Mouse (Mus musculus): Measurements from ENCODE around the gene Tnfrsf8.
"Not testable (repeated sequence)": the region's sequence is repeated elsewhere in the genome, so short reads cannot be mapped to it uniquely, and the experiment has no call there.

The Tnfrsf8 gene
- long read RNA-seq, experiment 1 = 0 reads
- long read RNA-seq, experiment 2 = 0 reads

GRCm38 (mm10) chr4:145314836-145315467 lies at the start of gene Tnfrsf8:
TSS of gene Tnfrsf8 (minus strand) at chr4:145315164.
- intact Hi-C loops (cut with DNase I) = no loop called here

GRCm38 (mm10) chr4:145361635-145362034 lies 46.7 kb upstream of the Tnfrsf8 start:
- intact Hi-C loops (cut with DNase I) = not testable (repeated sequence)

GRCm38 (mm10) chr4:145361065-145361464 lies 46.1 kb upstream of the Tnfrsf8 start:
- intact Hi-C loops (cut with DNase I) = no loop called here

- intact Hi-C loops (cut with DNase I) = no loop called here
These were observed 45.6 kb upstream of the Tnfrsf8 start for GRCm38 (mm10) chr4:145360567-145360966.

- intact Hi-C loops (cut with DNase I) = no loop called here
These were observed 41.3 kb upstream of the Tnfrsf8 start for GRCm38 (mm10) chr4:145356234-145356633.

- intact Hi-C loops (cut with DNase I) = no loop called here
These were observed 38.9 kb upstream of the Tnfrsf8 start for GRCm38 (mm10) chr4:145353855-145354254.

GRCm38 (mm10) chr4:145344948-145345347 lies 30.0 kb upstream of the Tnfrsf8 start:
- intact Hi-C loops (cut with DNase I) = no loop called here

- intact Hi-C loops (cut with DNase I) = no loop called here
These were observed 27.2 kb upstream of the Tnfrsf8 start for GRCm38 (mm10) chr4:145341879-145342809.

- intact Hi-C loops (cut with DNase I) = no loop called here
These were observed 23.2 kb upstream of the Tnfrsf8 start for GRCm38 (mm10) chr4:145337906-145338858.

- intact Hi-C loops (cut with DNase I) = no loop called here
These were observed 21.6 kb upstream of the Tnfrsf8 start for GRCm38 (mm10) chr4:145336587-145336986.

- intact Hi-C loops (cut with DNase I) = no loop called here
These were observed 21.1 kb upstream of the Tnfrsf8 start for GRCm38 (mm10) chr4:145336019-145336418.

- intact Hi-C loops (cut with DNase I) = no loop called here
These were observed 8.7 kb upstream of the Tnfrsf8 start for GRCm38 (mm10) chr4:145323631-145324030.

GRCm38 (mm10) chr4:145322995-145323627 lies 8.1 kb upstream of the Tnfrsf8 start:
- intact Hi-C loops (cut with DNase I) = no loop called here

- intact Hi-C loops (cut with DNase I) = no loop called here
These were observed 7.2 kb upstream of the Tnfrsf8 start for GRCm38 (mm10) chr4:145322211-145322610.

- intact Hi-C loops (cut with DNase I) = no loop called here
These were observed 5.7 kb upstream of the Tnfrsf8 start for GRCm38 (mm10) chr4:145320624-145321023.

- intact Hi-C loops (cut with DNase I) = no loop called here
These were observed 4.6 kb upstream of the Tnfrsf8 start for GRCm38 (mm10) chr4:145319274-145320226.

- intact Hi-C loops (cut with DNase I) = no loop called here
These were observed 1.7 kb upstream of the Tnfrsf8 start for GRCm38 (mm10) chr4:145316708-145317107.

GRCm38 (mm10) chr4:145313966-145314365 lies 998 bp downstream of the Tnfrsf8 start:
- intact Hi-C loops (cut with DNase I) = no loop called here

GRCm38 (mm10) chr4:145313256-145313655 lies 1.7 kb downstream of the Tnfrsf8 start:
- intact Hi-C loops (cut with DNase I) = no loop called here

GRCm38 (mm10) chr4:145312530-145312929 lies 2.4 kb downstream of the Tnfrsf8 start:
- intact Hi-C loops (cut with DNase I) = no loop called here

All from adrenal gland (tissue).